Mouse (Mus musculus) liver, embryonic 14.5 days (tissue): ENCODE results near the gene Lmf1.

Source experiments
- CTCF ChIP-seq: IDR thresholded peaks from 2 replicates; pipeline ENCODE4 v1.5.1; 2016; ENCODE audit warnings: antibody characterized with exemption, low read depth, control low read depth
- EP300 ChIP-seq: IDR thresholded peaks from 2 replicates; pipeline ENCODE4 v1.6.1; 2016; ENCODE audit warnings: antibody characterized with exemption, low read depth

GRCm38 (mm10) chr17:25635806-25636205 lies 56.9 kb downstream of the Lmf1 start:
- TF ChIP-seq CTCF: no peak
- TF ChIP-seq EP300: no peak
